Mouse (Mus musculus): ENCODE measurements around the gene Cdrt4. TPM values are rescaled to one million over a fixed set of nuclear protein-coding genes. Genes with fewer than 3 reads are reported as not detected.

Gene Cdrt4
- total RNA-seq, 2 experiments from 2014 or later, result 0.66 TPM; not detected in 1

DNA sequence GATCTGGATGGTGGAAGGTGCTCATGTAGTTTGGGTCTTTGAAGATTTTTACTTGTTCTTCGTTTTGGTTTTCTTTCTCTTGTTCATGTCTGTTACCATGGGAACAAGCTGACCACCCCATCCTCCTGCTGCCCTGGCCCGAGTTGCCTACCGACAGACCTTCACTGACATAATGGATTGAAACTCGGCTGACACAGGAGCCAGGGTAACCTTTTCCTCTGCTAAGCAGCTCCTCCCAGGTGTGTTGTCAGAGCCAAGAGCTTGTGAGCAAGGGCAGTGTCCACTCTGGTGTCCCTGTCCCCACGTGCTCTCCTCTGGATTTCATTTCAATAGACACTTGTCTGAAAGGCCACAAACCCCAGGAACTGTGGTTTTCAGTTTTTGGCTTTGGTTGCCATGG, 12.1 kb upstream of the Cdrt4 start:
- DNase-seq (ENCODE audit: low spot score in 2 of 2), result no peak

DNA sequence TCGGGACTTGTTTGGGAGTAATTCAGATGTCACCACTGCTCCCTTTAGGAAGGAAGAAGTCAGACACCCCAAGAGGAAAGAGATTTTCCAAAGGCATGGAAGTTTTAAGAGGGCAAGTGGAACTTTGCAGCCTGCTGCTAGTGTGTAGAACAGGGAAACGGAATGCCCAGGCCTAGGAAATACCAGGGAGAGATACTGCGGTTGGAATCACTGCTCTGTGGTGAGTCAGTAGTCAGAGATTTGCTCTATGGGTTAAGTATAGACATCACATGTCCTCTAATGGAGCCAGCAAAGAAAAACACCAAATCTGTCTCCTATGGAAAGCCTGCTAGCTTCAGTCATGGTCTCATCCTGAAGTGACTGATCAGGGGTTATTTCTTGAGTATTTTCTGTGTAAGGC, 10.8 kb upstream of the Cdrt4 start:
- DNase-seq (ENCODE audit: low spot score in 2 of 2), result no peak

DNA sequence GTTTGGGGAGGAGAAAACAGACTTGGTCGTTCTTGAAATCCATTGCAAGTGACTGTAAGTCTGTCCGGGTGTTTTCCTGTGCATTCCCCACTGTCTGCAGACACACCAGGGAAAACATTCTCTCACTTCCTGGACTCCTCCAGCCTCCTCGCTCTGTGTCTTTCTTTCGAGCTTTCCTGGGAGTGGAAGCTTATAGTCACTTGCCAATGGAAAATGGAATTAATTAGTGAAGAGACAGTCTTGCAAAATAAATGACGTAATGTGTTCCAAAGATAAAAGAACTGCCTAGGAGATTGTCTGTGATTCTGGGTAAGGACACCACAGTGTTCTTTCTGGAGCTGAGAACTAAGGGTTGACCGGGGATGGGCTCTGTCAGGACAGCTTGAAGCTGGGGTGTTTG, 7.5 kb upstream of the Cdrt4 start:
- DNase-seq (ENCODE audit: low spot score in 2 of 2), result no peak

DNA sequence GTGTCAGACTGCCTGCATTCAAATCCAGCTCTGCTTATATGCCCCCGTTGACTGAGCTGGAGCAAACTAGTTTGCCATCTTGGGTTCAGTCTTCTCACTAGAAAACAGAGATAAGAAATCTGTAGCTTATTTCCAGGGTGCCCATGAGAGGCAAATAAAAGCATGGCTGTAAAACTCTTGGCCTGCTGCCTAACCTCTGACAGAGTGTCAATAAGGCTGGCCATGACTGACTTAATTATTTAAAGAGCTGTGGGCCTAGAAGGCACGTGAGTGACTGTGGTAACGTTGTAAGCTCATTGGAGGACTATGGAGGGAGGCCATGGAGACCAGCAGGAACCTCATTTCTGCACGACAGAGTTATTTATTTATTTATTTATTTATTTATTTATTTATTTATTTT, 5.5 kb upstream of the Cdrt4 start:
- DNase-seq (ENCODE audit: low spot score in 2 of 2), result no peak

DNA sequence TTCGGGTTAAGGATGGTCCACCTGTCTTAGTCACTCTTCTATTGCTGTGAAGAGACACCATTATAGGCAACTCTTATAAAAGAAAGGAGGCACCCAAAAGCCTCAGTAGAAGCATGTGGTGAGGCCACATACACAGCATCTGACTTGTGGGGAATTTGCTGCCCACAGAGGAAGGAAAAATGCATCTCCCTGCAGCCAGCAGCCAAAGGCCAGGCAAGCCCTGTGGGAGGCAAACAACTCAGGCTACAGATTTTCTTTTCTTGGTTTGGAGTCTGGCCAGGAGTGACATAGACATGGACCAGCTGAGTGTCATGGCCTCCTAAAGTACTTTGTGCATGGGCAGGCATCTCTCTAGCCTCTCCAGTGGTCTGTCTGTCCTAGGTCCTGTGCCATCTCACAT, 1.4 kb upstream of the Cdrt4 start:
- DNase-seq (ENCODE audit: low spot score in 2 of 2), result no peak

DNA sequence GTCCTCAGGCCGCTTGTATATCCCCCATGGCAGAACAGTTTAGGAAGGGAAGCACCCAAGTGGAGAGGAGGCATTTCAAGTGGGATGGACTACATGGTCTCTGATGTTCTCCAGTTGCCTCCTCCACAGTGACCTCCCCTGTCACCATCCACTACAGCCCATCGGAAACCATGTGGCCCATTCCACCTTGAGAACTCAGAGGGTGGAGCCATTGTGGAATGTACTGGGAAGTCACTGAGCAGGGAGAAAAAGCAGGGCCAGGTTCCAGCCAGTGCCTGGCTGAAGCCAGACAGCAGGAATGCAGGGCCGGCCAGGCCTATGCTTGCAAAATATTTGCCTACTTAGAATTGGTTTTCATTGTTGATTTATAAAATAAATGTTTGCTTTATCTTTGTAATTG, 3.8 kb downstream of the Cdrt4 start:
- no peak for DNase-seq (ENCODE audit: low spot score in 2 of 2)

DNA sequence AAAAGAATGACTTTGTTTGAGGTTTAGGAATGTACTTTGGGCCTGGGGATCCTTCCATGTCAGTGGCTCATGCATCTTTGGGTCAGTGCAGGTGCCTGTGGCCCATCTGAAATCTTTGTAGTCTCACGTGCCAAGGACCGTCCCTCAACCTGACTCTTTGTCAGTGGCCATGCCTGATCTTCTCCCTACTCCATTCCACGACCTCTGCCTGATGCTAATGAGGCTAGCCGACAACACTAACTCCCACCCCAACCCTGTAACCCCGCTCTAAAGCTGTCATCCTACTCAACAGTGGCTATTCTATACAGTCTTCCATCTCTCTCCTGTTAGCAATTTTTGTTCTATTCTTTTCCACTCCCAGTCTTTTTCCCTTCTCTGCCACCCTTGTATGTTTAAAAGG, 4.2 kb downstream of the Cdrt4 start:
- DNase-seq (ENCODE audit: low spot score in 2 of 2), result no peak

DNA sequence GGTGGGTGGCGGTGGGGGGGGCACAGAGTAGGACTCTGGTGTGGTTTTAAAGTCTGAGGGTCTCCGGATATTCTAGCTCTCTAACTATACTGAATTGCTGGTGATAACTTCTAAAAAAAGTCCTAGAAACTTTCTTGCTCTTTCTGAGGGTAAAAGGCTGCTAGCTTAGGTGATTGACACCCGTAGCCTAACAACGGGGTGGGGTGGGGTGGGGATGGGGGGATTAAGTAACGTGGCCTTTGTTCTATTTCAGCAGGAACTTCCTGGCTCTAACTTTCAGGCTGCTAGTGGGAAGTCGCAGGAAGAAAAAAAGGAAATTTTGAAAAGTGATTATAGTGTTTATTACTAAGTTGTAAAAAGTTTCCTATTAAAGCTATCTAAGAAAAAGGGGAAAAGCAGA, 4.8 kb downstream of the Cdrt4 start:
- no peak for DNase-seq (ENCODE audit: low spot score in 2 of 2)

DNA sequence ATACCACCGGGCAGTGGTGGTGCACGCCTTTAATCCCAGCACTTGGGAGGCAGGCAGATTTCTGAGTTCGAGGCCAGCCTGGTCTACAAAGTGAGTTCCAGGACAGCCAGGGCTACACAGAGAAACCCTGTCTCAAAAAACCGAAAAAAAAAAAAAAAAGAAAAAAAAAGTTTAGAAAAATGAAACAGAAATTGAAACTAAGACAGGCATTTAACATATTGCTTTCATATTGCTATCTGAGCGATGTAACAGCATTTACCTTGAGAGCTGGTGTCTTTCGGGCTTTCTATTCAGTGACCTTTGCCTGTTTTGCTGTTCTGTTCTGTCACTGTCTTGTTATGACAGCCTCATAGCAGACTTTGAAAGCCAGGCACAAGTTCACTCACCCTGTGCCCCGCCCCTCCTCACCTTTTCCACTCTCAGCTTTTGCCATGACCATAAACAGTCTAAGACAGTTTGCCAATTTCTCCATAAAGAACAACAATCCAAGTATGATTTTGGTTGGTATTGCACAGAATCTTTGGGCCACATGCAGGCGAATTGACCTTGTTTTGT, 6.7 kb downstream of the Cdrt4 start:
- DNase-seq (ENCODE audit: low spot score in 2 of 2), result no peak

- DNase-seq (ENCODE audit: low spot score in 2 of 2), result no peak
Measured at GRCm38 (mm10) chr11:62963292-62963691, 12.3 kb downstream of the Cdrt4 start.

GRCm38 (mm10) chr11:62966424-62966764, 15.4 kb downstream of the Cdrt4 start:
- no peak for DNase-seq (ENCODE audit: low spot score in 2 of 2)

DNA sequence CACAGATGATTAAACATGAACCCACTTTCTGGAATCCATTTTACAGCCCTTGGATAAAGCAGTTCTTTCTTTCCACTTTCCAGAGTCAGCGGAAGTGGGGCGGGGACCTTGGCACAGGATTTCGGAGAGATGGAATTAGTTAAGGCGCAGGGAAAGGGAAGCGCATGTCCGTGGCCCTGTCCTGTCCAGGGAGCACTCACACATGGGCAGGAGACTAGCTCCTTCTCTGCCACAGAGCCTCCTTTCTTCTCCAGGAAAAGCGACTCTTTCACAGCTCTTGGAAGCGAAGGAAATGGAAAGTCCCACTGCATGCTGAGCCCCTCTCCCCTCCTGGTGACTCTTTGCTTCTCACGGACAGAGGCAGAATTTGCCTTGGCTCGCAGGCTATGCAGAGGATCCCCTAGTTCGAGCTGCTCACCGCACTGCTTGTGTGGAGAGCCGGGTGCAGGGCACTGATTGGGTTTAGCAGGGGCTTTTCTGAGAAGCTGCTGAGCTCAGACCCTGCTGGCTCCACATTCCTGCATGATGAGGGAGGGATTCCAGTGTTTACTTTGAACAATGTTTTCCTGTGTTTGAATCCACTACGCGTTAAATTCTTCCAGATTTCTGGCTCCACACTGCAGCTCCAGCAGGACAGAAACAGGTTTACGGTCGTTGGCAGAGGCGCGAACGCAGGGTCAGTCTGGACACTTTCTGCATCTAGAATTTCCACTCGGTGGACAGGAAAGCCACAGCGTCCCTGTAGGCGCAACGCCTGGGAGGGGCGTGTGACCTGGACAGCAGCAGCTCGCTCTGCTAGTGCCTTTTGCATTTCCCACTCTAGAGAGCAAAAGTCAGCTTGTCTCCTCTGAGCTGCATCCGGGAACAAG, 16.0 kb downstream of the Cdrt4 start:
- peak; percentile 46 to 83 for DNase-seq (ENCODE audit: low spot score in 2 of 2)

DNA sequence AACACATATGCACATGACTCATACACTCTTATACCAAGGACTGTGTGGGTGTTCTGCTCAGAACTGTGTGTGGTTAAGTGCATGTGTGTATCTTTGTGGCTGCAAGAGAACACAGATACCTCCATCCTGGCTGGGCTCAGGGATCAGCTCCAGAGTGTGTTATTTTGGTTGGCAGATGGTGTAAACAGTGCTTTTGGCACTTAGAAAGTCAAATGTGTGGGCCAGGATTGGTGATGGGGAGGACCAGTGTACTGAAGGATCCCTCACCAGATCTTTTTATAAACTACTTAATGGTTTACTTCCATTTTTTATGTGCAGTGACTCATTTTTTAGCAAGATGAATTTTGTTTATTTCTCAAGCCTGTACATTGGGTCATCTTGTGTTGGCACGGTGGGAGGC, 26.2 kb downstream of the Cdrt4 start:
- no peak for DNase-seq (ENCODE audit: low spot score in 2 of 2)

DNA sequence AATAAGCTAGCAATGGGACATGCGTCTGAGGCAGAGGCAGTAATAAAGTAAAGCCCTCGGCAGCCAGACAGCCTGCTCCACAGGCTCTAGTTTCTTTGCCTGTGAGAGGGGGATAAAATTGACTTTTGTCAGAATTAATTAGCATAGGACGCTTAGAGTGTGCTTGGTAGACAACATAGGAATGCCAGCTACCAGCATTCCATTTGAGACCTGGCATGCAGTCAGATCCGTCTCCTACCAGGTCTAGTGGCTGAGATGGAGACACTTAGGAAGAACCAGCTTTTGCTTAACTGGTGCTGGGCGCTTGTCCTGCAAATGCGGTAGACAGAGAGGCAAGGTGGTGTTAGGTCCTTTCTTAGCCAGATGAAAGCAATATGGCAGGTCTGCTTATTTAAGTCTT, 27.9 kb downstream of the Cdrt4 start:
- no peak for DNase-seq (ENCODE audit: low spot score in 2 of 2)

GRCm38 (mm10) chr11:62981729-62982128, 30.7 kb downstream of the Cdrt4 start:
- DNase-seq (ENCODE audit: low spot score in 2 of 2), result no peak

DNA sequence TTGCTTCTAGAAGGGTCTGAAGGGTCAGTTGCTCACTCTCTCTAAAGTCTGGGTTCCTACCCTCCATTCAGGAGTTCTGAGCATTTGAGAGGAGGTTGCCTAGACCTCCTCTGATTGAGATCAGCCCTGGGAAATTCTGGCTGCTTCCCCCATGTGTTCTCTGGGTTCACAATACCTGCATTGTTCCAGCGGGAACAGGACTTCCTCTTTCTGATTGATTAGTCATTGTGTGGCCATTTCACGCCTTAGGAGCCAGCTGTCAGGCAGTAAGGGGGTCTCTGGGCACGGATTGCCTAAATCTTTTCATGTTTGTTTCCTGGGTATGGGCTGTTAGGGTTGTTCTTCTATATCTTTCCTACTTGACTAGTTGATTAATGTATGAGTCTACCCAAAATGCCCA, 32.8 kb downstream of the Cdrt4 start:
- no peak for DNase-seq (ENCODE audit: low spot score in 2 of 2)

DNA sequence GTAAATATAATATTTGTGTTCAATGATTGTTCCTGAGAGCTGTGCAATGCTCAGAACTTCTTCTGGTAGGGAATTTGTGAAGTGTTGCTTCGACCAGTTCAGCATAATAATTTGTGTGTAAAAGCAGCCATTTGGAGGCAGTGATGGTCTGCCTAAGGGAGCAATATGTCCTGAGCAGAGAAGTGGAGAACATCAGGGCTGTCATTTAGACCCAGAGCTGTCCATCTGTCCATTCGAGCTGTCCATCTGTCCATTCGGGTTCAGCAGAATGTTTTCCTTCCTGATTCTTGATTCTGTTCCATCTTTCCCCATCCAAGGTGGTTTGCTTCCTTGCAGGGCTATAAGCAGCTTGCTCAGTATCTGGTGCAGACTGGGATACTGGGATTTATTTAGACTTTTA, 33.4 kb downstream of the Cdrt4 start:
- DNase-seq (ENCODE audit: low spot score in 2 of 2), result no peak

- DNase-seq (ENCODE audit: low spot score in 2 of 2), result no peak
Measured at GRCm38 (mm10) chr11:62985075-62985474, 34.1 kb downstream of the Cdrt4 start.

- DNase-seq (ENCODE audit: low spot score in 2 of 2), result no peak
Measured at GRCm38 (mm10) chr11:62986578-62986977, 35.6 kb downstream of the Cdrt4 start.

DNA sequence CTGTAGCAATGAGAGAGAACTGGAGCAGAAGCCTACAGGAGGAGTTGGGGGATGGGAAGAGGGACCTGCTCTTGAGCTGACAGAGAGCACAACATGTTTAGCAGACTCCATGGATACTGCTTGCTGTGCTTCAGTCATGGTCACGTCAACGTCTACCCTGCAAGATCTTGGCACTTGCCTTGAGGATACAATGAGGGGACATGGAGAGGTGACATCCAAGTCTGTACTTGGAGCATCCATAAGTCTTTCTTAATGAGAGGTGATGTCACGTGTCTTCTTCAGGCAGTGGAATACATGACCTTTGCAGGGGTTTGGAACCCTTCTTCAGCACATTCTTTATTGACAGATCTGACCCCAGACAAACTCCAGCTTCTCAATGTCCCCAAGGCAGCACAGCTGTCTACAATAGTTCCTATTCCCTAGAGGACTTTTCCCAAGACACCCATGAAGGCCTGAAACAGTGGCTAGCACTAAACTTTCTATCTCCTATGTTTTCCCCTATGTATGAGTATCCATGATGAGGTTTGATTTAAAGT, 39.2 kb downstream of the Cdrt4 start:
- no peak for DNase-seq (ENCODE audit: low spot score in 2 of 2)

DNA sequence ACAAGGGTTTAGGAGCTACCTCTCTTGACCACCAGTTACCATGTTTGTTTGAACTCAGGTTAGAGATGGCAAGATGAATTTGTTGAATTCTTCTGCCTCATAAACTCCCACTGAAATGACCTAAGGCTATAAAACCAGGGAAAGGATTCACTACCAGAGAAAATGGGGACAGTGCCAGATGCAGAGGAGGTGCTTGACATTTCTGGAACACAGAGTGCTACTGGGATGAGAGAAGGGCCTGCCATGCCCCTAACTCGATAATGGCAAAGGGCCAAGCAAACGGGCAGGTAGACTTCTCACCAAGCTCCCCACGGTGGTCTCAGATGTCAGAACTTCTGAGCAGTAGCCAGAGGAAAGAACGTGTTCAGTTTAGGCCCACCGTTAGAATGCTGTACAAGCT, 39.8 kb downstream of the Cdrt4 start:
- DNase-seq (ENCODE audit: low spot score in 2 of 2), result no peak

DNA sequence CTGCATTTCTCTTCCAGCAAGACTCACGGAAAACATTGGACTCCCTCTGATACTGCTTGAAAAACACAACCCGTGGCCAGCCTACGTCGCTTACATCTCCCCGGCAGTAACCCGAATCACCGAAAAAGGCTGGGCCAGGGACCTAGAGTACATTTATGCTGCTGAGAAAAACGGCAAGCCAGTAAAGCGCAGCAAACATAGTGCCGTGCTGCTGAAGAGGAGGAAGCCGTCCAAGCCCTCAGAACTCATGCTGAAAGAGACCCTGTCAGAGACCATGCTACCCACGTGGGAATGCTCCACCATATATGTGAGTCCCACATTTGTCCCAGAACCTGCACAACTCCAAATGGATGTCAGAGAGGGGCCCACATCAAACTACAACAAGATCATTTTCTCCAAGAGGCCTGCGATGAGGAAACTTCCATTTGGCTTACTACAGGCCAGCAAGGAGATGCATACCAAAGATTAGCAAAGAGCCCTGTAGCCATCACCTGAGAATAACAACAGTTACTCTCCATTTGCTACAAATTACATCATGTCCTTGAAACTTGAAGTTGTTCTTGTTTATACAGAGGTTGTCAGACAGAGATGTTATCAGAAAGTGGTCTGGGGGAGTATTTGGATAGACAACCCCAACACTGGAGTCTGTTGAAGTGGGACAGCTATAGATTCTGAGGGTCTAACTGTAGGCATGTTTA, 41.7 kb downstream of the Cdrt4 start:
- DNase-seq (ENCODE audit: low spot score in 2 of 2), result no peak

Data from gastrocnemius, postnatal 4 days (tissue).